Mouse (Mus musculus) hindbrain, postnatal 0 days (tissue): Measurements from ENCODE around the gene Mnat1. TPM values are rescaled to one million over a fixed set of nuclear protein-coding genes. Genes with fewer than 3 reads are reported as not detected.

Experiments
- ATAC-seq: fragments of 200-750 bp; cut with Nextera tagmentation; 2 replicates; pipeline ENCODE4 v1.8.0; 2017; ENCODE audit warnings: mild to moderate bottlenecking, moderate TSS enrichment, moderate library complexity
- DNase-seq: peaks from one replicate; pipeline ENCODE4 v3.0.0-alpha.2; 2015; ENCODE audit warnings: low spot score
- H3K27ac ChIP-seq: fragments of 300-500 bp; sonication (generic); 2 replicates; pipeline ENCODE4 v1.5.1; 2014; ENCODE audit warnings: mild to moderate bottlenecking
- H3K27me3 ChIP-seq: fragments of 300-500 bp; sonication (generic); 2 replicates; pipeline ENCODE4 v1.6.1; 2014; ENCODE audit warnings: low read length, mixed read lengths; ENCODE audit not compliant: insufficient read depth
- H3K36me3 ChIP-seq: fragments of 300-500 bp; sonication (generic); 2 replicates; pipeline ENCODE4 v1.6.1; 2014; ENCODE audit warnings: low read length, mixed read lengths; ENCODE audit not compliant: insufficient read depth
- H3K4me1 ChIP-seq: fragments of 300-500 bp; sonication (generic); 2 replicates; pipeline ENCODE4 v1.6.1; 2014; ENCODE audit warnings: antibody characterized with exemption, low read length, mixed read lengths; ENCODE audit not compliant: insufficient read depth
- H3K4me2 ChIP-seq: fragments of 300-500 bp; sonication (generic); 2 replicates; pipeline ENCODE4 v1.6.1; 2014; ENCODE audit warnings: low read depth, mild to moderate bottlenecking, low read length, moderate library complexity, mixed read lengths
- H3K4me3 ChIP-seq: fragments of 300-500 bp; sonication (generic); 2 replicates; pipeline ENCODE4 v1.5.1; 2014; ENCODE audit warnings: low read length
- H3K9ac ChIP-seq: fragments of 300-500 bp; sonication (generic); replicated peaks from 2 replicates; pipeline ENCODE4 v1.6.1; 2014; ENCODE audit warnings: mild to moderate bottlenecking, low read length, moderate library complexity, mixed read lengths
- H3K9me3 ChIP-seq: fragments of 300-500 bp; sonication (generic); 2 replicates; pipeline ENCODE4 v1.6.1; 2016; ENCODE audit warnings: low read length, mixed read lengths
- CTCF ChIP-seq: IDR thresholded peaks from 2 replicates; pipeline ENCODE4 v1.5.1; 2016; ENCODE audit warnings: antibody characterized with exemption, control low read depth, low read depth
- WGBS: fragments of 180-500 bp; shearing (Covaris S2); extraction: QIAGEN DNeasy Blood & Tissue Kit; methylation state at CpG from one replicate; pipeline ENCODE4 v1.1.7; 2014; 5-methylcytosine and 5-hydroxymethylcytosine counted together
- polyA plus RNA-seq: library from polyadenylated mRNA; unstranded; fragments of >200 nt; fragmentation: Nextera tagmentation; extraction: Ambion mirVana; gene quantifications from 2 replicates; pipeline ENCODE4 v1.2.1, GENCODE M21; 2015
- total RNA-seq: library from RNA; depleted of rRNA; stranded (reverse); fragments of >200 nt; gene quantifications from 2 replicates; pipeline ENCODE4 v1.2.3, GENCODE M21; 2014

The Mnat1 gene
- total and polyA plus RNA-seq, 2 experiments from 2014 or later: 17.4 to 17.6 TPM

- Histone ChIP-seq H3K27ac (no peak overlapping the region), H3K4me3 (no peak overlapping the region), H3K27me3 (no peaks in the 10 kb centered on the region), H3K9me3 (0 out of 2 replicates have a peak, but pooled peaks cover 3% of the 10 kb centered on the region), H3K9ac (no peak overlapping the region), H3K4me2 (no peak overlapping the region), H3K4me1 (no peaks in the 10 kb centered on the region; the same call in 1 of the 2 replicates), H3K36me3 (no peaks in the 10 kb centered on the region; the same call in 1 of the 2 replicates)
- no peak for ATAC-seq
- no peak for TF ChIP-seq CTCF
- no peak for DNase-seq
- 92% methylated on average over 2 of the region's 2 CpGs for WGBS
These were observed 15.7 kb upstream of the Mnat1 start for GRCm38 (mm10) chr12:73107821-73108220.

GRCm38 (mm10) chr12:73110431-73111111 lies 12.9 kb upstream of the Mnat1 start:
- Histone ChIP-seq H3K27me3 (no peaks in the 10 kb centered on the region), H3K4me1 (no peaks in the 10 kb centered on the region; the same call in 1 of the 2 replicates), H3K4me2 (peak overlapping the region; percentile 99), H3K27ac (no peak overlapping the region), H3K9me3 (no peaks in the 10 kb centered on the region), H3K4me3 (peak overlapping the region; percentile 70), H3K36me3 (no peaks in the 10 kb centered on the region), H3K9ac (no peak overlapping the region)
- DNase-seq: no peak
- TF ChIP-seq CTCF: no peak
- ATAC-seq: no peak
- 8% methylated on average over 23 of the region's 23 CpGs for WGBS

DNA sequence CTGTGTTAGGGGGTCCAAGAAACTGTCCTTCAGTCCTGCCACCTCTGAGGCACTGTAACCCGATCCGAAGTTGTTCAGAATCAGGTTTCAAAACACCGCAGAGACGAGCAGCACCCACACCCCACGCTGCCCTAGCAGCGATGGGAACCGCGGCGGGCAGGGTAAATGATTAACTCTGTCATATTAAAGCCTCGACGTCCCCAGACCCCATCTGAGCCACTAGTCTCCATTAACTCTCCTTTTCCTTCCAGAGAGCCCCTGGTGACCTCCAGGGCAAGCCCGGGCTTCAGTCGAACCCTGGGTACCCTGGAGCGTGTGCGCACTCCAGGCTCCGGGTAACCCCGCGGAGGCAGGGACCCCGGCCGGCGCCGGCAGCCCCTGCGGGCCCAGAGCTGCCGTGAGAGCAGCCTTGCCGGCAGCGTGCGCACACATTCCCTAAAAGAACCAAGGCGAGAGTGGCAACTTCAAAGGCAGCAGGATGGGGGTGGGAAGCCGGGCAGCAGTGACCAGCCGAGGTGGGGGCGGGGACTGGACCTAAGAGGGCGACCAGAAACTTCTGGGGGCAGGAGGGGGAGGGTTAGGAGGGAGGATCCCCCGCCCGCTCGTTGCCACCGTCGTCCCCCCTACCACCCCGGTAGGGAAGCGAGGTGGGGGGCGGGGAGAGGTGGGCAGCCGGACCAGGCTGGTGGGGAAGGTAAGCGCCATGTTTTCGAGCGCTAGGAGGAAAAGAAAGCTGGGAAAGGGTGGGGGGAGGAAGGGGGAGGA lies 11.8 kb upstream of the Mnat1 start:
- under 1% methylated on average over 36 of the region's 44 CpGs for WGBS
- peak overlapping the region; percentile 99 for H3K4me2 ChIP-seq
- TF ChIP-seq CTCF: no peak
- ATAC-seq: peak; percentile 52
- no peak overlapping the region; the same call in 1 of the 2 replicates for H3K27ac ChIP-seq
- peak overlapping the region; percentile 70 for H3K4me3 ChIP-seq
- no peaks in the 10 kb centered on the region for H3K9me3 ChIP-seq
- peak; percentile 15 for DNase-seq
- H3K4me1 ChIP-seq: no peaks in the 10 kb centered on the region; the same call in 1 of the 2 replicates
- peak overlapping the region; percentile 40 for H3K9ac ChIP-seq
- no peaks in the 10 kb centered on the region for H3K36me3 ChIP-seq
- no peaks in the 10 kb centered on the region for H3K27me3 ChIP-seq

GRCm38 (mm10) chr12:73112326-73113087 lies 11.0 kb upstream of the Mnat1 start:
- no peaks in the 10 kb centered on the region for H3K9me3 ChIP-seq
- H3K4me1 ChIP-seq: no peaks in the 10 kb centered on the region; the same call in 1 of the 2 replicates
- peak overlapping the region; percentile 70 for H3K4me3 ChIP-seq
- H3K36me3 ChIP-seq: no peaks in the 10 kb centered on the region
- peak overlapping the region; percentile 99 for H3K4me2 ChIP-seq
- under 1% methylated on average over 66 of the region's 71 CpGs for WGBS
- ATAC-seq (peak; percentile 67), DNase-seq (peak; percentile 47)
- H3K27ac ChIP-seq: no peak overlapping the region; the same call in 1 of the 2 replicates
- no peaks in the 10 kb centered on the region for H3K27me3 ChIP-seq
- peak overlapping the region; percentile 40 for H3K9ac ChIP-seq
- no peak for TF ChIP-seq CTCF

GRCm38 (mm10) chr12:73113196-73113595 lies 10.3 kb upstream of the Mnat1 start, which contains the start of gene Six4:
Gene Six4, minus strand, starts transcription at chr12:73113456.
- ATAC-seq (peak; percentile 87), DNase-seq (peak; percentile 81)
- Histone ChIP-seq H3K9ac (peak within 1 kb of the TSS; percentile 40), H3K27me3 (no peaks in the 10 kb centered on the region), H3K36me3 (no peaks in the 10 kb centered on the region), H3K9me3 (no peaks in the 10 kb centered on the region), H3K27ac (no peak within 1 kb of the TSS; the same call in 1 of the 2 replicates), H3K4me3 (peak within 1 kb of the TSS; percentile 70), H3K4me1 (no peaks in the 10 kb centered on the region; the same call in 1 of the 2 replicates), H3K4me2 (peak within 1 kb of the TSS; percentile 99)
- no peak for TF ChIP-seq CTCF
- under 1% methylated on average over 19 of the region's 20 CpGs for WGBS

DNA sequence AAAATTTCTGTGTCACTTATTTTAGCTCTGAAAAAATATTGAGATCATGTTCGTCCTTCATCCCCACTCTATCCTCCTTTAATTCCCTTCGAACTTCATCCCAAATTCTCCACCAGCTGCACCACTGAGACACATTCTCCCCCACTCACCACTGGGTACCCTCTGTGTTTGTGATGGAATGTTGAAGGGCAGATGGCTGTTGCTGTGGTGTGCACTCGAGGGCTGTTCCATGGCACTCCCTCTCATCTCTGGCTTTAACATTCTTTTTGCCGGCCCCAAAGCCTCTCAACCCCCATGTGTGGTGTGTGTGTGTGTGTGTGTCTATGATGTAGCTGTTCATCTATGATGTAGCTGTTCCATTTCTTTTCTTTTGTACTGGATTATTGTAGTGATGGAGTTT lies 1.7 kb downstream of the Mnat1 start:
- Histone ChIP-seq H3K4me3 (no peak overlapping the region), H3K4me2 (peak overlapping the region; percentile 71; the same call in 1 of the 2 replicates), H3K27me3 (no peaks in the 10 kb centered on the region), H3K9me3 (no peaks in the 10 kb centered on the region), H3K9ac (no peak overlapping the region), H3K4me1 (0 out of 2 replicates have a peak, but pooled peaks cover 5% of the 10 kb centered on the region), H3K36me3 (no peaks in the 10 kb centered on the region), H3K27ac (no peak overlapping the region)
- DNase-seq (no peak), ATAC-seq (no peak)
- TF ChIP-seq CTCF: no peak
- WGBS: 70% methylated on average over 4 of the region's 4 CpGs
